Mouse (Mus musculus) cerebellum, adult 2 months (tissue): ENCODE data around the gene Ankrd2.

ENCODE experiments used
- CTCF ChIP-seq: fragments of 200-500 bp; IDR thresholded peaks from 2 replicates; pipeline ENCODE4 v1.5.1; 2011; ENCODE audit warnings: low read depth, mild to moderate bottlenecking, control low read depth, low read length, moderate library complexity, borderline replicate concordance; ENCODE audit not compliant: insufficient read depth
- POLR2A ChIP-seq: fragments of 200-500 bp; IDR thresholded peaks from 2 replicates; pipeline ENCODE4 v1.6.1; 2011; ENCODE audit warnings: low read length, control low read depth, borderline replicate concordance; ENCODE audit not compliant: insufficient read depth

- TF ChIP-seq CTCF (no peak), POLR2A (peak; percentile 83)
Measured at GRCm38 (mm10) chr19:42086166-42086565, 50.4 kb downstream of the Ankrd2 start, which contains the start of gene Morn4.
